Mouse (Mus musculus) neural tube, embryonic 13.5 days (tissue): Measurements from ENCODE around the gene Rab20. TPM values are rescaled to one million over a fixed set of nuclear protein-coding genes. Genes with fewer than 3 reads are reported as not detected.

Experiments used
- ATAC-seq: fragments of 200-750 bp; cut with Nextera tagmentation; 2 replicates; pipeline ENCODE4 v1.8.0; 2017; ENCODE audit warnings: low read depth, mild to moderate bottlenecking, moderate TSS enrichment, moderate library complexity
- H3K27ac ChIP-seq: fragments of 300-500 bp; sonication (generic); replicated peaks from 2 replicates; pipeline ENCODE4 v1.5.1; 2015; ENCODE audit warnings: moderate library complexity, mild to moderate bottlenecking, inconsistent platforms
- H3K27me3 ChIP-seq: fragments of 300-500 bp; sonication (generic); 2 replicates; pipeline ENCODE4 v1.6.1; 2015; ENCODE audit warnings: mild to moderate bottlenecking, inconsistent platforms
- H3K36me3 ChIP-seq: fragments of 300-500 bp; sonication (generic); 2 replicates; pipeline ENCODE4 v1.6.1; 2015; ENCODE audit warnings: mild to moderate bottlenecking, inconsistent platforms
- H3K4me1 ChIP-seq: fragments of 300-500 bp; sonication (generic); replicated peaks from 2 replicates; pipeline ENCODE4 v1.6.1; 2015; ENCODE audit warnings: inconsistent platforms
- H3K4me2 ChIP-seq: fragments of 300-500 bp; sonication (generic); 2 replicates; pipeline ENCODE4 v1.6.1; 2015; ENCODE audit warnings: inconsistent platforms, mild to moderate bottlenecking, moderate library complexity
- H3K4me3 ChIP-seq: fragments of 300-500 bp; sonication (generic); 2 replicates; pipeline ENCODE4 v1.5.1; 2015; ENCODE audit warnings: mild to moderate bottlenecking, inconsistent platforms
- H3K9ac ChIP-seq: fragments of 300-500 bp; sonication (generic); 2 replicates; pipeline ENCODE4 v1.6.1; 2015; ENCODE audit warnings: moderate library complexity, mild to moderate bottlenecking, inconsistent platforms
- H3K9me3 ChIP-seq: fragments of 300-500 bp; sonication (generic); 2 replicates; pipeline ENCODE4 v1.6.1; 2016; ENCODE audit warnings: inconsistent platforms
- WGBS: fragments of 180-500 bp; shearing (Covaris S2); methylation state at CpG from one replicate; pipeline ENCODE4 v1.1.7; 2015; 5-methylcytosine and 5-hydroxymethylcytosine counted together
- polyA plus RNA-seq: library from polyadenylated mRNA; unstranded; fragments of >200 nt; fragmentation: Nextera tagmentation; extraction: Ambion mirVana; gene quantifications from 2 replicates; pipeline ENCODE4 v1.2.1, GENCODE M21; 2015

Gene Rab20
- polyA plus RNA-seq, 1 experiment from 2014 or later = 1.5 TPM

DNA sequence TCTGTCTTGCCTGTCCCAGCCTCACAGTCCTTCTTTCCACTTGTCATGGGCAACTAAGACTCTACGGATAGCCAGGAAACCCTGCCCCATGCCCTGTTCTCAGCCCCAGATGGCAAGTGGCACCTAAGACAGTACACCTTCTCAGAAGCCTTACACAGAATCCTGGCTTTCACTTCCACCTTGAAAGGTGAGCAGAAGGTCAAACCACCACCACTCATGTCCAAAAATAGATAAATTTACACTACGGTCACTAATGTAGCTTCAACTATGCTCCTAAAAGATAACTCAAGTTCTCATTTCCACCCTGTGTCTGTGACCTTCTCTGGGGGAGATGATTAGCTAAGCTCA is 15.0 kb downstream of the Rab20 start:
- Histone ChIP-seq H3K9ac (no peak overlapping the region), H3K9me3 (no peaks in the 10 kb centered on the region), H3K4me1 (no peaks in the 10 kb centered on the region), H3K27me3 (no peaks in the 10 kb centered on the region), H3K4me2 (no peak overlapping the region), H3K27ac (no peak overlapping the region), H3K4me3 (no peak overlapping the region), H3K36me3 (no peaks in the 10 kb centered on the region)
- 90% methylated on average over 2 of the region's 2 CpGs for WGBS
- ATAC-seq = no peak

DNA sequence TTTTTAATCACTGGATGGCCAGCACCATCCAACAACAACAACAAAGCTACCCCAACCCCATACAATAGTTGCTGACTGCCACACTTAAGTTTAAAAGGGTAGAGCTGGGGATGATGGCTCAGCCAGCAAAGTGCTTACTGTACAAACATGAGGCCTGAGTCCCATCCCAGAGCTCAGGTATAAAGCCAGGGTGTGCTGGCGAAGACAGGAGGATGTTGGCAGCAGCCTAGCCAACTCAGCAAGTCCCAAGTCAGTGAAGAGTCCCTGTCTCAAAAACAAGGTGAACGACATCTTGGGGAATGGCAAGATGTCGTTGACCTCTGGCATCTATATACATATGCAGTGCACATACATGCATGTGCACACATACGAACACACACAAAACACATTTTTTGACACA is 15.9 kb downstream of the Rab20 start:
- H3K9me3 ChIP-seq = no peaks in the 10 kb centered on the region
- ATAC-seq = no peak
- H3K27ac ChIP-seq = no peak overlapping the region
- no peaks in the 10 kb centered on the region for H3K27me3 ChIP-seq
- WGBS = 91% methylated on average over 4 of the region's 4 CpGs
- H3K4me2 ChIP-seq = no peak overlapping the region
- no peak overlapping the region for H3K4me3 ChIP-seq
- H3K9ac ChIP-seq = no peak overlapping the region
- H3K4me1 ChIP-seq = peaks cover 4% of the 10 kb centered on the region; the same call in 1 of the 2 replicates
- H3K36me3 ChIP-seq = no peaks in the 10 kb centered on the region

DNA sequence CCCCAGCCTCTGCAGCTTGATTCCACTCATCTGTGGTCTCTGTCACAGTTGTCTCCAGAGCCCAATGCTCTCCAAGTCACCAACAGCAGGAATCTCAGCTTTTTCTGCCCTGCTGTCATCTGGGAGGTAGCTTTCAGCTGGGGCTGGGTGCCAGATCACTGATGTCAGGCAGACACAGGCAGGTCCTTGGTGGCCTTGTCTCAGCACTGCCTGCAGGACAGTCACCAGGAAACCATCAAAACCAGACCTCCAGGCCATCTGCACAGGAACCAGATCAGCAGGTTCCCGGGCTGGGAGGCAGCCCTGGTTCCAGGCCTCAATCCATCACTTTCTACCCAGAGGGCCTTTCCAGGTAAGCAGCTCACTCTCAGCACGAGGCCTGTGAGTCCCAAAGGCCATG is 16.7 kb downstream of the Rab20 start:
- peaks cover 4% of the 10 kb centered on the region; the same call in 1 of the 2 replicates for H3K4me1 ChIP-seq
- no peak overlapping the region for H3K4me2 ChIP-seq
- H3K9me3 ChIP-seq = no peaks in the 10 kb centered on the region
- H3K9ac ChIP-seq = no peak overlapping the region
- H3K27ac ChIP-seq = no peak overlapping the region
- H3K4me3 ChIP-seq = no peak overlapping the region
- H3K27me3 ChIP-seq = no peaks in the 10 kb centered on the region
- WGBS = 58% methylated on average over 2 of the region's 2 CpGs
- ATAC-seq = no peak
- no peaks in the 10 kb centered on the region for H3K36me3 ChIP-seq

DNA sequence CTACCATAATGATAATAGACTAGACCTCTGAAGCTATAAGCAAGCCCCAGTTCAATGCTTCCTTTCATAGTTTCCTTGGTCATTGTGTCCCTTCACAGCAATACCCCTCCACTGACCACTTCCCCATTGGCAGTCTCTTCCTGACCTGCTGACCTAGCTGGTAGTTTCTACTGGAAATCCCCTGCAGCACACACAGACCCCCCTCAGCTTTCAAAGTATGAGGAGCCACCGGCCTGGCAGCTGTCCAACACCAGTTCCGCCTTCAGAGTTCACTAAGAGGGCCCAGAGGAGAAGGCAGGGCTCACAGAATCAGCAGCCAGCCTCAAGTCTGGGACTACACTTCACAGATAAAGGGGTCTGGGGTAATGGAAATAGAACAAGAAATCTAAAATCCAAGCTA is 17.6 kb downstream of the Rab20 start:
- H3K4me2 ChIP-seq = no peak overlapping the region
- H3K9me3 ChIP-seq = no peaks in the 10 kb centered on the region
- H3K36me3 ChIP-seq = no peaks in the 10 kb centered on the region
- no peak overlapping the region for H3K9ac ChIP-seq
- no peak overlapping the region for H3K4me3 ChIP-seq
- ATAC-seq = no peak
- WGBS = 44% methylated on average over 2 of the region's 2 CpGs
- no peaks in the 10 kb centered on the region for H3K27me3 ChIP-seq
- H3K4me1 ChIP-seq = peaks cover 4% of the 10 kb centered on the region; the same call in 1 of the 2 replicates
- no peak overlapping the region for H3K27ac ChIP-seq

DNA sequence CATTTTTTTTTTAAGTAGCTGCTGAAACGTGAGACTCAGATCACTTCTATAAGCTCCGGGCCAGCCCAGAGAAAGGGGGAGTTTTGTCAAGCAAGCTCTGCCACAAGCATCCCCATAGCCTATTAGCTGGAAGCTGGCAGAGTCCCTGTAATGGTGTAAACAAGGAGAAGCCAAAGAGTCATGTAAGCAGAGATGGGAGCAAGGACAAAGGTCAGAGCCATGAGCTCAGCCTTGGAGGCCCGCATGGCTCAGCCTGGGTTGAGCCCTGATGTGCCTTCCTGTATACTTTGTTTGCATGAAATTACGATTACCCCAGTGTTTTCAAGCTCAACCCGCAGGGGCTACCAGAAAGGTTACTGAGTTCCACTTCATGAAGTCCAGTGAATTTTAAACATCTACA is 19.5 kb downstream of the Rab20 start:
- ATAC-seq = no peak
- no peaks in the 10 kb centered on the region for H3K36me3 ChIP-seq
- no peak overlapping the region for H3K27ac ChIP-seq
- H3K27me3 ChIP-seq = no peaks in the 10 kb centered on the region
- H3K4me1 ChIP-seq = peaks cover 4% of the 10 kb centered on the region; the same call in 1 of the 2 replicates
- H3K9ac ChIP-seq = no peak overlapping the region
- H3K4me3 ChIP-seq = no peak overlapping the region
- no peaks in the 10 kb centered on the region for H3K9me3 ChIP-seq
- 53% methylated on average over 5 of the region's 5 CpGs for WGBS
- no peak overlapping the region for H3K4me2 ChIP-seq

DNA sequence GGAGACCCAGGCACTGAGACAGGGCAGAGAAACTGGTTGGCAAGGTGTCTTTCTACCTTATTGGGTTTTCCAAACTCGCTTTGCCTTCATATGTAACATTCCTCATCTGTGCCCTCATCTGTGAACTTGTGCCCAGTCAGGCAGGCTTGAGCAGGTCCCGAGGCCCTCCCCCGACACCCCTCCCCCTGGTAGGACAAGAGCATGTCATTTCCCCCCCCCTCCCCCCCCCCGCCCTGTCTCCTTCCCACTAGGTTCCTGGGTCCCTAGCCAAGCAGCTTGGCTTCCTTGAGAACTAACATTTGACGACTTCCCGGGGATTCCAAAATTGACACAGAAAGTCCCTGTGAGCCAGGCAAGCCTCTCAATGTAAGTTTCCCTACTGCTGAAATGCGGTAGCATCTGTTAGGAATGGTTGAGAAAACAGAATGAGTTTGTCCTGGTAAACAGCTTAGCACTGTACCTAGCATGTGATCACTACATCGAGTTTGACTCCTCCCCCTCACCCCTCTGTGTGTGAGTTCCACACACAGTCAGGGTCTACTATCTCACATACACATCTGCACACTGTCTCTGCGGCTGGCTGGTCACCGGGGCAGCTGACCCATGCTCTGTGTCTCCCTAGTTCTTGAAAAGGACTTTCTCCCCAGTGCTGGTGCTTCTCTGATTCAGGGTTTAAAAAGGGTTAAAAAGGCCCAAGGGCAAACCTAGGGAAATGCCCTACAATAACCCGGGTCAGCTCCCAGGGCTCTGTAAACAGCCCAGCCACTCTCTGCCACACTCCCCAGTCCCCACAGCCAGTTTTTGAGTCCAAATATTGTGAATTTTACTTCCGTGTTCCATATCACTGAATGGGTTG is 20.3 kb downstream of the Rab20 start:
- H3K9ac ChIP-seq = no peak overlapping the region
- ATAC-seq = no peak
- WGBS = 48% methylated on average over 12 of the region's 12 CpGs

DNA sequence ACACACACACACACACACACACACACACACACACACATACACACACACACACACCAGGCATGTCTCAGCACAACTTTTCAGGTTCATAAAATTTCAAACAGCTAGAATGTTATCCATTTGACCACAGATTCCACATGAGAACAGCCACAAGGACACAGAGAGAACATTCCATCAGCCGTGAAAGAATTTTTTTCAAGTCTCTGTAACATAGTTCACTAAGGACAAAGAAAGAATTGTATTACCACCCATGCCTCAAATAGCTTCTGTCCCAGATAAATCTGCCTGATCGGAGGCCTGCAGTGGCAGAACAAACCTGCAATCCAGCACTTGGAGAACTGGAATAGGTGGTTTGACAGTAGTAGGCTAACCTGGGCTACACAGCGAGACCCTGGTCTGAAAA is 21.2 kb downstream of the Rab20 start:
- Histone ChIP-seq H3K9ac (no peak overlapping the region), H3K4me3 (no peak overlapping the region), H3K4me2 (no peak overlapping the region), H3K36me3 (no peaks in the 10 kb centered on the region), H3K9me3 (no peaks in the 10 kb centered on the region), H3K27me3 (no peaks in the 10 kb centered on the region), H3K4me1 (peaks cover 9% of the 10 kb centered on the region), H3K27ac (no peak overlapping the region)
- WGBS = 72% methylated on average over 3 of the region's 3 CpGs
- ATAC-seq = no peak

More for the DNA sequence above, 20.3 kb downstream of the Rab20 start:
- H3K4me1 ChIP-seq = peaks cover 4% of the 10 kb centered on the region; the same call in 1 of the 2 replicates
- H3K9me3 ChIP-seq = no peaks in the 10 kb centered on the region
- H3K27ac ChIP-seq = no peak overlapping the region
- H3K27me3 ChIP-seq = no peaks in the 10 kb centered on the region
- no peak overlapping the region for H3K4me2 ChIP-seq
- no peaks in the 10 kb centered on the region for H3K36me3 ChIP-seq
- H3K4me3 ChIP-seq = no peak overlapping the region

DNA sequence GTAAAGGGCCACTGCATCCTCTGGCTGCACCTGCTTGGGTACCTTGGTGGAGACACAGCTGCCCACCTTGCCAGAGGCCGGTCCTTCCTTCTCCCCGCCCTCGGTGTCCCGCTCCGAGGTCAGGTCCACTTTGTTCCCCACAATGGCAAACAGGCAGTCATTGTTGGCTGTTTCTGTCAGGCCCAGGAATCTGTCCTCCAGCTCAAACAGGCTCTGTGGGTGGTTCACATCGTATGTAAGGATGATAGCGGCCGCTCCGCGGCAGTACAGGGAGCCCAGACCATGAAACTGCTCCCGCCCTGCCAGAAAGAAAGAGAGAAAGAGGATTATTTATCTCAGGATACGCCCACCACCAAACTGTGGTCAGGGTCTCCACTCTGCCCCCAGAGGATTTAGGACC is 24.3 kb downstream of the Rab20 start:
- H3K9ac ChIP-seq = no peak overlapping the region
- H3K4me1 ChIP-seq = peaks cover 9% of the 10 kb centered on the region
- H3K27ac ChIP-seq = no peak overlapping the region
- H3K4me2 ChIP-seq = no peak overlapping the region
- WGBS = 44% methylated on average over 12 of the region's 12 CpGs
- H3K9me3 ChIP-seq = no peaks in the 10 kb centered on the region
- no peak for ATAC-seq
- no peak overlapping the region for H3K4me3 ChIP-seq
- H3K36me3 ChIP-seq = no peaks in the 10 kb centered on the region
- H3K27me3 ChIP-seq = no peaks in the 10 kb centered on the region

DNA sequence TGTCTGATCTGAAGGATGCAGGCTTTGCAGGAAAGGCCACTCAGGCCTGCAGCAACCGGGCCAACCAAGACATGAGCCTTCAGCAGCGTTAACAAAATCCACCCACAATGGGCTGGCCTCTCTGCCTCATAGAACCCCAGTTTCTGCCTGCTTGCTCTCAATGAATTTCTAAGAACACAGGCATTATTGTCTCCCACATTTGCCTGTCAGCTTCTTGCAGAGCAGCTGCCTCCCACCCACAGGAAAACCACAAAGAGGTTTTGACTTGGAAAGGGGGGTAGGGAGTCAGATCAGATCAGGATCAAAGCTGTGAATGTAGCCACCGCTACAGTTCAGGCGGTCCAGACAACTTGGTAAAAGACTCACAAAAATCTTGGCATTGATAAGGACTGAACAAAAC is 25.5 kb downstream of the Rab20 start:
- ATAC-seq = no peak
- Histone ChIP-seq H3K27me3 (no peaks in the 10 kb centered on the region), H3K4me2 (no peak overlapping the region; the same call in 1 of the 2 replicates), H3K4me3 (no peak overlapping the region), H3K9me3 (no peaks in the 10 kb centered on the region), H3K4me1 (peaks cover 5% of the 10 kb centered on the region), H3K27ac (no peak overlapping the region), H3K36me3 (no peaks in the 10 kb centered on the region), H3K9ac (no peak overlapping the region)
- WGBS = 28% methylated on average over 4 of the region's 4 CpGs

DNA sequence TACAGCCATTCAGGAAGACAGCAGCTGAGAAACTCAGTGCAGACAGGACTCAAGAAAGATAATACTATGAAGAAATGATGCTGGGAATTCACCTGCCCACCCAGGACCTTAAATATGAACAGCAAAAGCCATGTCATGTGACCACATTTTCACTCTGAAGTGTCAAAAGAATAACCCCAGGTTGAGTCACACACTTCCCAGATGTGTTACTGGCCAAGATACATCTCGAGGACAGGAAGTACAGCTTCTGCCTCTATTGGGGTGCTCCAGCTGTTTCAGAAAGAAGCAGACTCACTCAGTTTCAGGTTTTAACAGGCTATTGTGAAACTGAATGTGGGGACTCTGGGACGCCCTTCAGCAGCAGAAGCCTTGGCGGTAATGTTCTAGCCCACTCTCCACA is 26.0 kb downstream of the Rab20 start:
- Histone ChIP-seq H3K27ac (no peak overlapping the region), H3K9ac (no peak overlapping the region), H3K36me3 (no peaks in the 10 kb centered on the region), H3K4me1 (peaks cover 5% of the 10 kb centered on the region), H3K9me3 (no peaks in the 10 kb centered on the region), H3K4me2 (no peak overlapping the region; the same call in 1 of the 2 replicates), H3K27me3 (no peaks in the 10 kb centered on the region), H3K4me3 (no peak overlapping the region)
- no peak for ATAC-seq
- WGBS = 75% methylated on average over 3 of the region's 3 CpGs

DNA sequence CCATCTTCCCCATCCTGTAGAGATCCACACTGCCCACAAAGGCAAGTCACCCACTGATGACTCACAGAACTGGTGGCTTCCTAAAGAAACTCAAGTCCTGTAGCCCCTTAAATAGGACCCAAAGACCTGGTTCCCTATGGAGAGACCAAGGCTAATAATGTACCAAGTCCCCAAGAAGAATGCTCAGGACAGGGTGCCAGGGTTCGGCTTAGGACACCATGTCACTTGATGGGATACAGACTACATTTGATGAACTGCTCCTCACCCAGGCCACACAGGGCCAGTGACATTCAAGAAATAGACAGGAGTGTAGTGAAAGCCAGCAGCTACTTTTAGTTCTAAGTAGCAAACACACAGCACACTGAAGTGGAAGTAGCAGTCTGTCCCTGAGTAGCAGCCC is 26.4 kb downstream of the Rab20 start:
- Histone ChIP-seq H3K9ac (no peak overlapping the region), H3K4me1 (peaks cover 5% of the 10 kb centered on the region), H3K27ac (no peak overlapping the region), H3K4me3 (no peak overlapping the region), H3K4me2 (no peak overlapping the region), H3K9me3 (no peaks in the 10 kb centered on the region), H3K36me3 (no peaks in the 10 kb centered on the region), H3K27me3 (no peaks in the 10 kb centered on the region)
- 97% methylated on average over 1 of the region's 1 CpGs for WGBS
- no peak for ATAC-seq

DNA sequence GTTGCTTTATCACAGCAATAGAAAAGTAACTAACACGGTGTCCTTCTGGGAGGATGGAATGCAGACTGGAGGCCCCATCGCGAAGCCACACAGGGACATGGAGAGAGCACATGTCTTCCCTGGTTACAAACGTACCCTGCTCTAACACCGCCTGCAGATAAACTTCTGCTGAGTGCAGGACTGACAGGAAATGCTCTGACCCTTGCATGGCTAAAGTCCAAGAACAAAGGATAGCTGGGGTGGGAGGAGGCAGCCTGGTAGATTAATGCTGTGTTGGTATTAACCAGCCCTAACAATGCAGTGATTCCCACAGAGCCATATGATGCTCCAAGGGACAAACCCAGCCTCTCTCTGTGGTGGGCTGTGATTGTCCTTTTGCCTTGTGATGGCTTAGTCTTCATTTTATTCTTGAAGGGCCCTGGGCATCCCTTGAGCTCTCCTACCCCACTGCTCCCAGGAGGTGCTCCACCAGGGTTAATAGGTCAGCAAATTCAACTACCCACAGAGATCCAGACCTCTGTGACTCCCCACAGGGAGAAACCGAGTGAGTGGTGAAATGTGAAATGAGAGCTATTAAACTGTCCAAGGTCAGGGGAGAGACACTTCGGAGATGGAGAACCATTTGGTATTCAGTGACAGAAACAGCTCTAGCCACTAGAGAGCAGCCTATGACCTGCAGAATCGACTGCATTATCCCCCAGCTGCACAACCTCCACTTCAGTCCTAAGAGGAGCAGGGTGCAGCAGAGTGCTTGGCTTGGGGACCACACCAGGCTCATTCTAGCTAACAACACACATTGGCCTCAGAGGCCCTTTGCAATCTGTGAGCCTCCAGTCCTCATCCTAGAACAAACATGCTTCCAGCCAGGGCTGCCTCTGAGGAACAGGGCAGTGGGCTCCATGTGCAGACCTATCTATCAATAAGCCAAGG is 28.1 kb downstream of the Rab20 start:
- no peak for ATAC-seq
- no peaks in the 10 kb centered on the region for H3K36me3 ChIP-seq
- no peak overlapping the region for H3K27ac ChIP-seq
- no peak overlapping the region for H3K4me3 ChIP-seq
- H3K4me1 ChIP-seq = peaks cover 5% of the 10 kb centered on the region
- no peak overlapping the region for H3K9ac ChIP-seq
- no peak overlapping the region for H3K4me2 ChIP-seq
- 28% methylated on average over 8 of the region's 8 CpGs for WGBS
- H3K27me3 ChIP-seq = no peaks in the 10 kb centered on the region
- H3K9me3 ChIP-seq = no peaks in the 10 kb centered on the region
